Mouse (Mus musculus) cerebellum, adult 2 months (tissue): ENCODE results near the gene Gm10309. TPM values are rescaled to one million over a fixed set of nuclear protein-coding genes. Genes with fewer than 3 reads are reported as not detected.

ENCODE experiments used
- DNase-seq, 2 experiments: peaks; one replicate each; pipeline ENCODE4 v3.0.0; 2021
- H3K27ac ChIP-seq: fragments of 200-500 bp; 2 replicates; pipeline ENCODE4 v1.5.1; 2012; ENCODE audit warnings: low read length, control low read depth, inconsistent platforms; ENCODE audit not compliant: insufficient read depth
- H3K27me3 ChIP-seq: fragments of 200-500 bp; 2 replicates; pipeline ENCODE4 v1.6.1; 2012; ENCODE audit warnings: inconsistent platforms, mild to moderate bottlenecking, low read length, moderate library complexity; ENCODE audit not compliant: control insufficient read depth, insufficient read depth
- H3K4me1 ChIP-seq: fragments of 200-500 bp; 2 replicates; pipeline ENCODE4 v1.6.1; 2011; ENCODE audit warnings: low read length; ENCODE audit not compliant: control insufficient read depth, insufficient read depth
- H3K4me3 ChIP-seq: fragments of 200-500 bp; replicated peaks from 2 replicates; pipeline ENCODE3; 2011; ENCODE audit warnings: mild to moderate bottlenecking, low read depth, low read length, control low read depth; ENCODE audit not compliant: insufficient read depth
- CTCF ChIP-seq: fragments of 200-500 bp; IDR thresholded peaks from 2 replicates; pipeline ENCODE4 v1.5.1; 2011; ENCODE audit warnings: low read depth, mild to moderate bottlenecking, control low read depth, low read length, moderate library complexity, borderline replicate concordance; ENCODE audit not compliant: insufficient read depth
- POLR2A ChIP-seq: fragments of 200-500 bp; IDR thresholded peaks from 2 replicates; pipeline ENCODE4 v1.6.1; 2011; ENCODE audit warnings: low read length, control low read depth, borderline replicate concordance; ENCODE audit not compliant: insufficient read depth
- WGBS: fragments of 180-500 bp; shearing (Covaris S2); methylation state at CpG from one replicate; pipeline ENCODE4 v1.1.7; 2018; 5-methylcytosine and 5-hydroxymethylcytosine counted together
- polyA plus RNA-seq: library from polyadenylated mRNA; depleted of rRNA; stranded (reverse); fragments of >200 nt; gene quantifications from 2 replicates; pipeline ENCODE4 v1.2.3, GENCODE M21; 2012

Gm10309 gene
- polyA plus RNA-seq, 1 experiment: not detected

GRCm38 (mm10) chr17:86533549-86533851 is 28.5 kb upstream of the Gm10309 start:
- TF ChIP-seq POLR2A (no peak), CTCF (no peak)
- no peak overlapping the region for H3K4me3 ChIP-seq
- 98% methylated on average over 11 of the region's 11 CpGs for WGBS
- H3K27ac ChIP-seq: no peak overlapping the region
- no peak for DNase-seq
- H3K4me1 ChIP-seq: peaks cover 22% of the 10 kb centered on the region
- H3K27me3 ChIP-seq: no peaks in the 10 kb centered on the region

- H3K4me1 ChIP-seq: peaks cover 22% of the 10 kb centered on the region
- no peak overlapping the region for H3K27ac ChIP-seq
- DNase-seq: no peak
- TF ChIP-seq CTCF (no peak), POLR2A (no peak)
- no peaks in the 10 kb centered on the region for H3K27me3 ChIP-seq
- WGBS: 81% methylated on average over 17 of the region's 17 CpGs
- no peak overlapping the region for H3K4me3 ChIP-seq
These were observed 27.9 kb upstream of the Gm10309 start for GRCm38 (mm10) chr17:86532783-86533548.

GRCm38 (mm10) chr17:86531231-86531630 is 26.2 kb upstream of the Gm10309 start:
- no peak for DNase-seq
- no peak overlapping the region for H3K27ac ChIP-seq
- 86% methylated on average over 6 of the region's 6 CpGs for WGBS
- no peak overlapping the region for H3K4me3 ChIP-seq
- H3K4me1 ChIP-seq: peaks cover 16% of the 10 kb centered on the region
- H3K27me3 ChIP-seq: no peaks in the 10 kb centered on the region
- no peak for TF ChIP-seq CTCF
- no peak for TF ChIP-seq POLR2A

- 76% methylated on average over 4 of the region's 4 CpGs for WGBS
- no peak overlapping the region for H3K27ac ChIP-seq
- TF ChIP-seq CTCF (no peak), POLR2A (no peak)
These were observed 24.4 kb upstream of the Gm10309 start for GRCm38 (mm10) chr17:86529411-86529810.

GRCm38 (mm10) chr17:86529003-86529402 is 24.0 kb upstream of the Gm10309 start:
- no peak for DNase-seq
- H3K27ac ChIP-seq: no peak overlapping the region
- WGBS: 92% methylated on average over 10 of the region's 10 CpGs

More at GRCm38 (mm10) chr17:86529411-86529810, 24.4 kb upstream of the Gm10309 start:
- Histone ChIP-seq H3K27me3 (no peaks in the 10 kb centered on the region), H3K4me3 (no peak overlapping the region), H3K4me1 (peaks cover 7% of the 10 kb centered on the region)
- no peak for DNase-seq

GRCm38 (mm10) chr17:86527298-86527697 is 22.3 kb upstream of the Gm10309 start:
- WGBS: 93% methylated on average over 5 of the region's 5 CpGs

More at GRCm38 (mm10) chr17:86529003-86529402, 24.0 kb upstream of the Gm10309 start:
- Histone ChIP-seq H3K4me1 (peaks cover 4% of the 10 kb centered on the region), H3K27me3 (no peaks in the 10 kb centered on the region), H3K4me3 (no peak overlapping the region)
- TF ChIP-seq POLR2A: no peak
- no peak for TF ChIP-seq CTCF

GRCm38 (mm10) chr17:86526016-86526415 is 21.0 kb upstream of the Gm10309 start:
- WGBS: 97% methylated on average over 7 of the region's 7 CpGs
- no peaks in the 10 kb centered on the region for H3K27me3 ChIP-seq
- TF ChIP-seq POLR2A (no peak), CTCF (no peak)
- no peak for DNase-seq
- no peak overlapping the region for H3K4me3 ChIP-seq
- H3K4me1 ChIP-seq: peaks cover 5% of the 10 kb centered on the region
- H3K27ac ChIP-seq: no peak overlapping the region

More at GRCm38 (mm10) chr17:86527298-86527697, 22.3 kb upstream of the Gm10309 start:
- TF ChIP-seq POLR2A: no peak
- no peak for TF ChIP-seq CTCF
- Histone ChIP-seq H3K4me3 (no peak overlapping the region), H3K27me3 (no peaks in the 10 kb centered on the region), H3K27ac (no peak overlapping the region), H3K4me1 (no peaks in the 10 kb centered on the region; the same call in 1 of the 2 replicates)
- no peak for DNase-seq

- WGBS: 94% methylated on average over 2 of the region's 2 CpGs
- peaks cover 12% of the 10 kb centered on the region for H3K4me1 ChIP-seq
- TF ChIP-seq POLR2A (no peak), CTCF (no peak)
These were observed 20.0 kb upstream of the Gm10309 start for GRCm38 (mm10) chr17:86525075-86525474.

More at GRCm38 (mm10) chr17:86525075-86525474, 20.0 kb upstream of the Gm10309 start:
- H3K27ac ChIP-seq: no peak overlapping the region
- H3K4me3 ChIP-seq: no peak overlapping the region
- DNase-seq: no peak
- H3K27me3 ChIP-seq: no peaks in the 10 kb centered on the region
